Mouse (Mus musculus) embryonic facial prominence, embryonic 12.5 days (tissue): ENCODE data around the gene Pgpep1l. TPM values are rescaled to one million over a fixed set of nuclear protein-coding genes. Genes with fewer than 3 reads are reported as not detected.
"Not testable (repeated sequence)": the region's sequence is repeated elsewhere in the genome, so short reads cannot be mapped to it uniquely, and the experiment has no call there.

Source experiments
- ATAC-seq: fragments of 200-750 bp; cut with Nextera tagmentation; 2 replicates; pipeline ENCODE4 v1.8.0; 2017; ENCODE audit not compliant: insufficient number of reproducible peaks, insufficient read depth, low FRiP score, low TSS enrichment
- H3K27ac ChIP-seq: fragments of 300-500 bp; sonication (generic); 2 replicates; pipeline ENCODE4 v1.5.1; 2016; ENCODE audit warnings: mild to moderate bottlenecking
- H3K27me3 ChIP-seq: fragments of 300-500 bp; sonication (generic); 2 replicates; pipeline ENCODE4 v1.6.1; 2016; ENCODE audit warnings: mild to moderate bottlenecking, moderate library complexity
- H3K36me3 ChIP-seq: fragments of 300-500 bp; sonication (generic); 2 replicates; pipeline ENCODE4 v1.6.1; 2016; ENCODE audit warnings: mild to moderate bottlenecking
- H3K4me1 ChIP-seq: fragments of 300-500 bp; sonication (generic); 2 replicates; pipeline ENCODE4 v1.6.1; 2016
- H3K4me2 ChIP-seq: fragments of 300-500 bp; sonication (generic); replicated peaks from 2 replicates; pipeline ENCODE4 v1.6.1; 2016; ENCODE audit warnings: mild to moderate bottlenecking, moderate library complexity
- H3K4me3 ChIP-seq: fragments of 300-500 bp; sonication (generic); 2 replicates; pipeline ENCODE4 v1.5.1; 2016; ENCODE audit warnings: mild to moderate bottlenecking
- H3K9ac ChIP-seq: fragments of 300-500 bp; sonication (generic); 2 replicates; pipeline ENCODE4 v1.6.1; 2016; ENCODE audit warnings: mild to moderate bottlenecking, moderate library complexity
- H3K9me3 ChIP-seq: fragments of 300-500 bp; sonication (generic); 2 replicates; pipeline ENCODE4 v1.6.1; 2016; ENCODE audit warnings: mild to moderate bottlenecking, moderate library complexity
- whole genome bisulfite sequencing: fragments of 180-500 bp; shearing (Covaris S2); methylation state at CpG from one replicate; pipeline ENCODE4 v1.1.7; 2016; 5-methylcytosine and 5-hydroxymethylcytosine counted together
- polyA plus RNA-seq: library from polyadenylated mRNA; unstranded; fragments of >200 nt; fragmentation: Nextera tagmentation; extraction: Ambion mirVana; gene quantifications from 2 replicates; pipeline ENCODE4 v1.2.1, GENCODE M21; 2016

Pgpep1l gene
- polyA plus RNA-seq, 1 experiment from 2014 or later, result not detected

DNA sequence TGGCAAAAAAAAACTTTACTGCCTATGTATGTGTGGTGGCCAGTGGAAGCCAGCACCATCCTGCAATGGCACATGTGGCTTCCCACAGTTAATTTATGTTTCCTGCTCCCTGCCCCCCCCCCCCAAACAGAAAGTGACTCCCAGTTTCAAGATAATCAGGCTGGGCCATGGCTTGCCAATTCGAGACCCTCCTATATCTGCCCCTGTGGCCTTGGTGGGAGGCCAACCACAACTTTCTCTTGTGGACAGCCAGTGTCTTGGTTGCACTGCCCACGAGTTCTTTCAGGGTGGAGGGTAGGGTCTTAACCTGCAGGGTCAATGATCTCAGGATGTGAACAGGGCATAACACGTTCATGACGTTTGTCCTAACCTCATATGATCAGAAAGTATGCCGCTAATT lies 32.5 kb upstream of the Pgpep1l start:
- Histone ChIP-seq H3K4me1 (peaks cover 12% of the 10 kb centered on the region), H3K36me3 (no peaks in the 10 kb centered on the region), H3K4me2 (no peak overlapping the region), H3K27ac (no peak overlapping the region), H3K9ac (no peak overlapping the region), H3K27me3 (no peaks in the 10 kb centered on the region), H3K4me3 (no peak overlapping the region), H3K9me3 (no peaks in the 10 kb centered on the region)
- ATAC-seq, result no peak
- WGBS, result 82% methylated on average over 5 of the region's 5 CpGs

DNA sequence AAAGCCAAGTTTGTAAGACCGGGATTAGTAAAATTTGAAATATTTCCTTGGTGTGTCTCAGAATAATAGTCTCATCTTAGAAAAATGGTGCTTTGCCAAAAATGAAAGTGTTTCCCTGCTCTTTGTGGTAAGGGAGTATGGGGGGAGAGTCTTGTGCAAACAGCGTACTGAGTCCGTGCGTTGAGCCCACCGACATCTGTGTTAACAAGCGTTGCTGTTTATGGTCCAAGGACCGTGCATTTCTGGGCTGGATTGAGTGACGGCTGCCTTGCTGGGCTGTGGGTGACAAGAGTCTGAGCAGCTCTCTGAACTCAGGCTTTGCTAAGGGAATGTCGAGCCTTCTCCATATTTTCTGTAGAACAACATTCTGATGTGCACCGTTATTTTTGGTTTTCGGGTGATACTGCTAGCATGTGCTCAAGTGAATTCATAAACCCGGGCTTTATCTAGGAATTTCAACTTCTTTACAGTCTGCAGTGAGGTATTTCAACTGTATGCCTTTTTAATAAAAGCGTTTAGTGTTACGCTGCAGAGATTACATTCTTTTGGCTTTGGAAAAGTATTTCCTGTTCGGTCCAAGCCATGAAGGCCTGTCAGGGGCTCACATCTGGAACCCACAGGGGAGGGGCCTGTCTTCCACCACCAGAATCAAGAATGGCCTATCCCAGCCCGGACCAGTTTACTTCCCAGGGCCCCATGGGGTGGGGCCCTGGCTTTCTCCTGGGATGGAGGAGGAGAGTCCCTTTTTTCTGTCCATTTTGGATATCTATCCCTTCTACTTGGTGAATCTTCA lies 30.2 kb upstream of the Pgpep1l start:
- 39% methylated on average over 16 of the region's 16 CpGs for WGBS
- Histone ChIP-seq H3K27ac (peak overlapping the region; percentile 87), H3K4me2 (peak overlapping the region; percentile 30), H3K4me3 (no peak overlapping the region), H3K36me3 (no peaks in the 10 kb centered on the region), H3K9me3 (no peaks in the 10 kb centered on the region), H3K9ac (no peak overlapping the region), H3K4me1 (peaks cover 12% of the 10 kb centered on the region), H3K27me3 (no peaks in the 10 kb centered on the region)
- ATAC-seq, result peak; percentile 73; the same call in 1 of the 2 replicates

DNA sequence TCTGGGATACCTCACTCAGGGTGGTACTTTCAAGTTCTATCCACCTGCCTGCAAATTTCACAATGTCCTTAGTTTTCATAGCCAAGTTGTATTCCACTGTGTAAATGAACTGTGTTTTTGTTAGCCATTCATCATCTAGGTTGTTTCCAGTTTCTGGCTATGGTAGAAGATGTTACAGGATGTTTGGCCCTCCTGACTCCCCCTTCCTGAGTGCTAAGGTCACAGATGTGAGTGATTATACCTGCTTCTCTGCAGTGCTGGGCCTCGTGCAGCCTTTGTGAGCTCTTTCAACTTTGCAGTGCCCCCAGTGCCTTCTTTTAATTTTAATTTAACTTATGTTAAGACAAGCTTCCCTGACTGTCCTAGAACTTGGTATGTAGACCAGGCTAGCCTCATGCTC lies 27.6 kb upstream of the Pgpep1l start:
- no peaks in the 10 kb centered on the region for H3K9me3 ChIP-seq
- H3K9ac ChIP-seq, result no peak overlapping the region
- WGBS, result 33% methylated on average over 1 of the region's 1 CpGs
- H3K4me2 ChIP-seq, result no peak overlapping the region
- H3K4me1 ChIP-seq, result peaks cover 12% of the 10 kb centered on the region
- no peaks in the 10 kb centered on the region for H3K27me3 ChIP-seq
- no peak for ATAC-seq
- H3K4me3 ChIP-seq, result no peak overlapping the region
- H3K36me3 ChIP-seq, result no peaks in the 10 kb centered on the region
- no peak overlapping the region for H3K27ac ChIP-seq

DNA sequence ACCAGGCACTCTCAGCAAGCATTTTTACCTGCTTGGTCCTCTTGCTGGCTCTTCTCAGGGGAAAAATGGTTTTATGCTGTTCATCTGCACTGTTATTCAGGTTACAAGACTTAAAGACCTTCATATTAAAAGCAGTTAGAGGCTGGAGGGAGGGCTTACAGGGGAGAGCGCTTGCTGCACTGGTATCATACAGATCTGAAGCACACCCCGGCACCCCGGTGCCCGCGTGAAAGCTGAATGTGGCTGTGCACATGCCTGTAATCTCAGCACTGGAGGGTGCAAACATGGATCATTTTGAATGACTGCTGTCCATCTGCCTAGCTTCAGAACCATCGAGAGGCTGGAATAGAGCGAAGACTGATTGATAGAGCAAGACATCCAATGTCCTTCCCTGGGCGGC lies 25.0 kb upstream of the Pgpep1l start:
- no peaks in the 10 kb centered on the region for H3K36me3 ChIP-seq
- H3K4me2 ChIP-seq, result no peak overlapping the region
- H3K4me3 ChIP-seq, result no peak overlapping the region
- 95% methylated on average over 8 of the region's 8 CpGs for WGBS
- no peaks in the 10 kb centered on the region for H3K27me3 ChIP-seq
- H3K27ac ChIP-seq, result no peak overlapping the region
- no peaks in the 10 kb centered on the region for H3K9me3 ChIP-seq
- peaks cover 21% of the 10 kb centered on the region for H3K4me1 ChIP-seq
- no peak overlapping the region for H3K9ac ChIP-seq
- no peak for ATAC-seq

DNA sequence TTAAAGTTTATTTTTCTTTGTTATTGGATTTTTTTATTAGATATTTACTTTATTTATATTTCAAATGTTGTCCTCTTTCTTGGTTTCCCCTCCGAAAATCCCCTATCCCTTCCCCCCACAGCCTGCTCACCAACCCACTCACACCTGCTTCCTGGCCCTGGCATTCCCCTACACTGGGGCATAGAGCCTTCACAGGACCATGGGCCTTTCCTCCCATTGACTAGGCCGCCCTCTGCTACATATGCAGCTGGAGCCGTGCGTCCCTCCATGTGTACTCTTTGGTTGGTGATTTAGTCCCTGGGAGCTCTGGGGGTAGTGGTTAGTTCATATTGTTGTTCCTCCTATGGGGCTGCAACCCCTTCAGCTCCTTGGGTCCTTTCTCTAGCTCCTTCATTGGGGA lies 24.0 kb upstream of the Pgpep1l start:
- H3K27me3 ChIP-seq, H3K36me3 ChIP-seq, H3K4me2 ChIP-seq, H3K27ac ChIP-seq, ATAC-seq, H3K9me3 ChIP-seq, H3K9ac ChIP-seq, H3K4me3 ChIP-seq: not testable (repeated sequence)
- 85% methylated on average over 4 of the region's 4 CpGs for WGBS
- H3K4me1 ChIP-seq, result peaks cover 14% of the 10 kb centered on the region; the same call in 1 of the 2 replicates

DNA sequence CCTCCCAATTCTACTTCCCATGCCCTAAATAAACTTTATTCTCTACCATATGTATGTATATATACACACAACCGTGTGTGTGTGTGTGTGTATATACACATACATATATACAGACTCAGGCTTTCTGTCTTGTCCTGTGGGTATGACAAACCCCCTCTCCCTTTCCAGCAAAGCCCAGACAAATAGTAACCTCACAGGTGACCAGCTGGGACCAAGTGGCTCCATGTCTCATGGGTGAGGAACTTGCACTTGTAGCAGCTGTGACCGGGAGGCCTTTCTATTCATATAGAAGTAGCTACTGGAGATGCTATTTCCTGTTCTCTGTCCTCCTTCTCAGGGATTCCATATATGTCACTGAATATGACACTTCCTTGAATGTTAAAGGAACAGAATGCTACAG lies 23.5 kb upstream of the Pgpep1l start:
- H3K4me1 ChIP-seq, result peaks cover 13% of the 10 kb centered on the region; the same call in 1 of the 2 replicates

DNA sequence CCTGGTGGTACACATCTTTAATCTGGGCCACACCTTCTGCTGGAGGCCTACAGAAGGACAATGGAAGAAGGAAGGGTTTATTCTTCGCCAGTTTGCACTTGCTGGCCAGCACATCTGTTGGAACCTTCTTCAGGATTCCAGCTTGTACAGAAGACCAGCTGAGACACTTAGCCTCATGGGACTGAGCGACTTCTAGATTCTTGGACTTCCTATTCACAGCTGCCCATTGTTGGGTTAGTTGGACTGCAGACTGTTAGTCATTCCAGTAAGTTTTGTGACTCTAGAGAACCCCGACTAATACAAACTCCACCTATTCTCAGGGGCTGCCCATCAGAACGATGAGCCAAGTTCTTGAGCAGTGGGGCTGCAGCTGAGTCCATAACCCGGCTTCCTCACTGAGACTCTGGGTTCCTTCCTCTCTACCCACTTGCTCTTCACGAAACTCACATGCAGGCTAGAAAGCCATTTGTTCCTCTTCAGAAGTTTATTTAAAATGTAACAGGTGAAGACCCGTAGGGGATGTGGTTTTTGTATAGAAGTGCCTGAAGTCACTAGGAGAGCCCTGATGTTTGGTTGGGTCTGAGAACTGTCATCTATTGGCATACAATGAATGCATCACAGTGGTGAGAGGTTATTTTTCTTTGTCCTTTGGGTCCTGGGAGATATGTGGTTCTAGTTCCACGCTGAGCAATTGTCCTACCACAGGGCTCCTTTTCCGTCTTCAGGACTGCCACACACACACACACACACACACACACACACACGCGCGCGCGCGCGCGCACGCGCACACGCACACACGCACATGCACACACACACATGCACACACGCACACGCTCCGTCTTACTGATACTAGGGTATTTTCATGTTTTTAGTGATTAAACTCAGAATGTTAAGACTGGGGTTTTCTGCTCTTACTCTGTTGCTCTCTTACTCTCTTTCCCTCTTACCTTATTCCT lies 22.8 kb upstream of the Pgpep1l start:
- Histone ChIP-seq H3K9ac (no peak overlapping the region), H3K27ac (peak overlapping the region; percentile 71), H3K27me3 (no peaks in the 10 kb centered on the region), H3K4me1 (peaks cover 13% of the 10 kb centered on the region; the same call in 1 of the 2 replicates), H3K4me2 (no peak overlapping the region), H3K36me3 (no peaks in the 10 kb centered on the region), H3K4me3 (no peak overlapping the region), H3K9me3 (no peaks in the 10 kb centered on the region)
- ATAC-seq, result no peak
- WGBS, result 96% methylated on average over 24 of the region's 24 CpGs

More for the DNA sequence above, 23.5 kb upstream of the Pgpep1l start:
- H3K4me2 ChIP-seq, result no peak overlapping the region
- no peak overlapping the region for H3K9ac ChIP-seq
- WGBS, result 86% methylated on average over 2 of the region's 2 CpGs
- H3K4me3 ChIP-seq, result no peak overlapping the region
- H3K27ac ChIP-seq, result no peak overlapping the region
- ATAC-seq, result no peak
- H3K9me3 ChIP-seq, result no peaks in the 10 kb centered on the region
- no peaks in the 10 kb centered on the region for H3K27me3 ChIP-seq
- no peaks in the 10 kb centered on the region for H3K36me3 ChIP-seq

DNA sequence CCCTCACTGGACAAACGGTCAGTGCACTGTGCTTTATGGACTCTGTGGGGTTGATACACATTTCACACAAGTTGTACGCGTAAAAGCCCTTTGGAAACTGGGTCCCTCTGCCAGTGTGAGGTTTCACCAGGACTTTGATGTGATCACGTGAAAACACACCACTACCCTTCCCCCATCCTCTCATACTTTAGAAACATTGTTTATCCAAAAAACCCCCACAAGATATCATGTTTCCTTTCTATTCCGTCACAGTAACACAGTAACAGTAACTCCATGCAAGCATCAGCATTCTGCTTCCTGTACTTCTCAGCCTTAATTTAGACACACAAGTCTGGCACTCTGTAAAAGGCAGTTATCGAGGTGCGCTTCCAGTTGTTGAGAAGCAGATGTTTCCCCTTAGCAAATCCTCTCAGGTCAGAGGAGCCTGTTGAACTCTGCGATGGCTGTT lies 21.8 kb upstream of the Pgpep1l start:
- no peak overlapping the region for H3K4me2 ChIP-seq
- peak; percentile 67; the same call in 1 of the 2 replicates for ATAC-seq
- no peak overlapping the region for H3K9ac ChIP-seq
- no peak overlapping the region for H3K4me3 ChIP-seq
- H3K36me3 ChIP-seq, result no peaks in the 10 kb centered on the region
- H3K9me3 ChIP-seq, result no peaks in the 10 kb centered on the region
- WGBS, result 22% methylated on average over 8 of the region's 8 CpGs
- peak overlapping the region; percentile 71 for H3K27ac ChIP-seq
- H3K4me1 ChIP-seq, result peaks cover 13% of the 10 kb centered on the region; the same call in 1 of the 2 replicates
- no peaks in the 10 kb centered on the region for H3K27me3 ChIP-seq

DNA sequence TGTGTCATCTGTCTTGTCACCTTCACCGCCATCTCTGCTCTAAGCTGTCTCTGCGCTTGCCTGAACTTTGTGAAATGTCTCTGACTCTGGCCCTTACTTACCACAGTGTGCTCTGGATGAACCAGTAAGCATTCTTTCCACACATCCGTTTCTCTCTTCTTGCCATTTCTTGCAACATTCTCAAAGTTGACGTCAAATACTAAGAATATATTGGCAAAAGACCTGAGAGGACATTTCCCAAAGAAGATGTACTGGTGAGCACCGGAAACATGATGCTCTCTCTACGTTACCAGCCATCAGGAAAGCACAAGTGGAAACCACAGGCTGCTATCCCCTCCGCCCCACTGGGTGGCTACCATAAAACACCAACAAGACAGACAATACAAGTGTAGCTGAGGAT lies 19.7 kb upstream of the Pgpep1l start:
- H3K27ac ChIP-seq, result no peak overlapping the region
- H3K4me3 ChIP-seq, result no peak overlapping the region
- H3K4me1 ChIP-seq, result peaks cover 16% of the 10 kb centered on the region; the same call in 1 of the 2 replicates
- no peak overlapping the region for H3K9ac ChIP-seq
- no peaks in the 10 kb centered on the region for H3K36me3 ChIP-seq
- ATAC-seq, result no peak
- no peaks in the 10 kb centered on the region for H3K9me3 ChIP-seq
- H3K27me3 ChIP-seq, result no peaks in the 10 kb centered on the region
- 86% methylated on average over 7 of the region's 7 CpGs for WGBS
- no peak overlapping the region for H3K4me2 ChIP-seq

DNA sequence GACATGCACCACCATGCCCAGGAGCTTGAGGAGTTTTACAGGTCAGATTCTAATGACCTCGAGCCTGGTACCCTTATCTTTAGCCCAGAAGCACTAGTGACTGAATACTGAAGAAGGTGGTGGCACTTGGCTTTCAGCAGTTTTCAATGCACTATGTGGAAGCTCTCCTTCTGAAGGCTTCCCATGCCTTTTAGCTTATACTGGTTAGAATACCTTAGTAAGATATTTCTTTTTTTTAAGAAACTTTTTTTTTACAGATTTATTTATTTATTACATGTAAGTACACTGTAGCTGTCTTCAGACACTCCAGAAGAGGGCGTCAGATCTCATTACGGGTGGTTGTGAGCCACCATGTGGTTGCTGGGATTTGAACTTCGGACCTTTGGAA lies 19.1 kb upstream of the Pgpep1l start:
- H3K36me3 ChIP-seq, H3K9ac ChIP-seq, H3K27ac ChIP-seq, H3K9me3 ChIP-seq, ATAC-seq, H3K27me3 ChIP-seq, H3K4me3 ChIP-seq, H3K4me2 ChIP-seq: not testable (repeated sequence)
- WGBS, result 82% methylated on average over 4 of the region's 4 CpGs
- H3K4me1 ChIP-seq, result peaks cover 22% of the 10 kb centered on the region; the same call in 1 of the 2 replicates

DNA sequence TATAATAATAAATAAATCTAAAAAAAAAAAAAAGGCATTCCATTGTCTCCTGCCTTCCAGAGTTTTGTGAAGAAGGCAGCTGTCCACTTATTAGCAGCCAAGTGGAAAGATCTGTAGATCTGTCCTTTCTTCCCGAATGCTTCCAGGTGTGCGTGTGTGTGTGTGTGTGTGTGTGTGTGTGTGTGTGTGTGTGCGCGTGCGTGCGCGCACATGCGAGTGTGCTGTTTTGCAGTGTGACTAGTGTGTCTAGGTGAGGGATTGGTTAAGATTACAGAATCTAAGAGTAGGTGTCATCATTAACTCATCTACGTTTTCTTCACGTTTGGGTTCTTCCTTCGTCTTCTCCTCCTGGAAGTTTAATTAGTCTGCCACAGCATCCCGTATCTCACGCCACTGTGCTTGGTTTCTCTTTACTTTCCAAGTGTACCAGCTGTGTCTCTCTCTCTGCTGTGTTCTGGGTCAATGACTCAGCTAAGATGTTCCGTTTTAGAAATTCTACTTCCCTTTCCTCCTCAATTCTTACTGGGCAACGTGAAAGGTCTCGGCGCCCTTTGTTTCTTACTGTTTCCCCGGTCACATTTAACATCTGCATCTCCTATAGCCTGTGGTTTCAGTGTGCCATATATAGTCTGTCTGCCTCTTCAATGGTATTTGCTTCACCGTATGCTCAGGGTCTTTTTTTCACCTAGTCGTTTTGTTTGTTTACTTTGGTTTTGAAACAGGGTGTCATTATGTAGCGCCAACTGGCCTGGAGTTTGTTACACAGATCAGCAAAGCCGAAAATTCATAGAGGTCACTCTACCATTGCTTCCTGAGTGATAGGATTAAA lies 18.5 kb upstream of the Pgpep1l start:
- Histone ChIP-seq H3K4me2 (no peak overlapping the region), H3K9ac (no peak overlapping the region), H3K4me1 (peaks cover 26% of the 10 kb centered on the region), H3K27ac (no peak overlapping the region), H3K4me3 (no peak overlapping the region), H3K27me3 (no peaks in the 10 kb centered on the region), H3K9me3 (no peaks in the 10 kb centered on the region), H3K36me3 (no peaks in the 10 kb centered on the region)
- 79% methylated on average over 22 of the region's 22 CpGs for WGBS
- ATAC-seq, result no peak
